In the genomic region with DNA sequence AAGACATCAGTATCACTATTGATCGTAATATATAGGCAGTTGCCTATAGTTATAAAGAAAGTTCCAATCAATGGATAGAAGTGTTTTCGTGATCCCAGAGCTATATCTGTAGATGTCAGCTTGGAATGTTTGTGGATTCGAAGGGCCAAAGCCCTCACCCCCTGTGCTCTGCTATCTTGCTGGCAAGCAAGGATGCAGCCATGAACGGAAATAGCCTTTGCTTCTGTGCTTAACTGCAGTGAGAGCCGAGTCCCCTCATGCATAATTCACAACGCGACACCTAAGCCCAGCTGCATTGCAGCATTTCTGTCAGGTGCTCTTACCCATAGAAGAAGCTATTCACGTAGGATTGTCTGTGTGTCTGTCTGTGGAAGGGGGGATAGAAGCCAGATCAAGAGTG, we compare ENCODE assay signal across 18 mouse cellular contexts.
"Had no signal": no experiment of that assay in that cellular context is flagged by ENCODE, and none has a peak within 500 bp of the region (broad histone marks: within the 10 kb centered on the region; RNA-seq: fewer than 3 reads in every experiment).

No protein-coding gene starts in this region.

- H3K9ac ChIP-seq: kidney, embryonic 15.5 days; limb, embryonic 12.5 days; limb, embryonic 15.5 days; liver, embryonic 14.5 days; liver, postnatal 0 days; lung, embryonic 14.5 days; neural tube, embryonic 13.5 days had no signal

- H3K27me3 ChIP-seq: kidney, embryonic 15.5 days; limb, embryonic 15.5 days had no signal

- DNase-seq: kidney, postnatal 10 days; kidney, postnatal 36 days; layer of hippocampus, postnatal 36 days; liver, postnatal 0 days; lung, embryonic 14.5 days; thymus, adult 18-20 months; thymus, postnatal 36 days had no signal

- H3K9me3 ChIP-seq: kidney, embryonic 15.5 days; limb, embryonic 12.5 days; limb, embryonic 15.5 days; neural tube, embryonic 13.5 days had no signal

- H3K4me2 ChIP-seq: kidney, embryonic 15.5 days; limb, embryonic 12.5 days; limb, embryonic 15.5 days; liver, embryonic 11.5 days; lung, embryonic 14.5 days; neural tube, embryonic 13.5 days had no signal

- H3K27ac ChIP-seq: kidney, embryonic 15.5 days; left cerebral cortex, adult 2 months; limb, embryonic 12.5 days; limb, embryonic 15.5 days; liver, embryonic 14.5 days; macrophage; neural tube, embryonic 13.5 days had no signal

- H3K36me3 ChIP-seq: kidney, embryonic 15.5 days; limb, embryonic 12.5 days; limb, embryonic 15.5 days; neural tube, embryonic 13.5 days had no signal

- ATAC-seq: liver, postnatal 0 days; lung, postnatal 0 days; midbrain, embryonic 16.5 days had no signal

- H3K4me3 ChIP-seq: kidney, embryonic 15.5 days; left cerebral cortex, adult 2 months; limb, embryonic 12.5 days; limb, embryonic 15.5 days; myocyte; neural tube, embryonic 13.5 days had no signal
